Mouse (Mus musculus): ENCODE measurements around the gene Gpr6. TPM values are rescaled to one million over a fixed set of nuclear protein-coding genes. Genes with fewer than 3 reads are reported as not detected.

Gpr6 gene
- total RNA-seq, 2 experiments from 2014 or later = not detected

Other genes with a start within 250 kb of the Gpr6 start
- gene Cdc40, start 189.0 kb downstream of the Gpr6 start, total RNA-seq (2021) = 10 to 100 TPM; 19.6 to 21.2 TPM
- gene Wasf1, start 188.8 kb downstream of the Gpr6 start, total RNA-seq (2021) = under 1 TPM; 0.57 to 0.69 TPM
- gene Fig4, start 231.0 kb upstream of the Gpr6 start, total RNA-seq (2021) = 10 to 100 TPM; 26.4 to 27.0 TPM
- gene Ak9, start 231.7 kb upstream of the Gpr6 start, total RNA-seq (2021) = not detected

Data from heart, postnatal 36 days (tissue).